Mouse (Mus musculus): ENCODE measurements around the gene Hoxa10.

Hoxa10 gene

GRCm38 (mm10) chr6:52229558-52230416, 10.9 kb downstream of the Hoxa10 start:
- no peak for DNase-seq (ENCODE audit: low spot score in 2 of 2)

GRCm38 (mm10) chr6:52228475-52229465, 11.9 kb downstream of the Hoxa10 start:
- DNase-seq (ENCODE audit: low spot score in 2 of 2): no peak

- DNase-seq (ENCODE audit: low spot score in 2 of 2): no peak
These were observed 13.0 kb downstream of the Hoxa10 start for GRCm38 (mm10) chr6:52227470-52228222.

GRCm38 (mm10) chr6:52226569-52227257, 13.9 kb downstream of the Hoxa10 start:
- no peak for DNase-seq (ENCODE audit: low spot score in 2 of 2)

- DNase-seq (ENCODE audit: low spot score in 2 of 2): no peak
These were observed 14.8 kb downstream of the Hoxa10 start for GRCm38 (mm10) chr6:52225612-52226568.

- DNase-seq (ENCODE audit: low spot score in 2 of 2): no peak
These were observed 15.6 kb downstream of the Hoxa10 start for GRCm38 (mm10) chr6:52224895-52225611.

GRCm38 (mm10) chr6:52223939-52224760, 16.5 kb downstream of the Hoxa10 start:
- no peak for DNase-seq (ENCODE audit: low spot score in 2 of 2)

- no peak for DNase-seq (ENCODE audit: low spot score in 2 of 2)
These were observed 17.9 kb downstream of the Hoxa10 start for GRCm38 (mm10) chr6:52222729-52223128.

GRCm38 (mm10) chr6:52221993-52222685, 18.5 kb downstream of the Hoxa10 start:
- DNase-seq (ENCODE audit: low spot score in 2 of 2): no peak

- peak; percentile 75 to 90 for DNase-seq (ENCODE audit: low spot score in 2 of 2)
These were observed 19.2 kb downstream of the Hoxa10 start, which contains the start of gene Hoxa7 for GRCm38 (mm10) chr6:52221337-52221992. TSS of gene Hoxa7 (minus strand) at chr6:52221854.

GRCm38 (mm10) chr6:52220865-52221310, 19.8 kb downstream of the Hoxa10 start:
- no peak for DNase-seq (ENCODE audit: low spot score in 2 of 2)

- no peak for DNase-seq (ENCODE audit: low spot score in 2 of 2)
These were observed 20.4 kb downstream of the Hoxa10 start for GRCm38 (mm10) chr6:52220003-52220864.

GRCm38 (mm10) chr6:52219234-52219942, 21.3 kb downstream of the Hoxa10 start:
- no peak for DNase-seq (ENCODE audit: low spot score in 2 of 2)

- peak in 1 of 2 experiments; percentile 49 for DNase-seq (ENCODE audit: low spot score in 2 of 2)
These were observed 21.9 kb downstream of the Hoxa10 start for GRCm38 (mm10) chr6:52218643-52219215.
